Mouse (Mus musculus) liver, adult 10 weeks (tissue): ENCODE results near the gene Gm1123. TPM values are rescaled to one million over a fixed set of nuclear protein-coding genes. Genes with fewer than 3 reads are reported as not detected.

Source experiments
- polyA plus RNA-seq: library from polyadenylated mRNA; stranded (reverse); fragments of 350-450 nt; fragmentation: Illumina TruSeq; extraction: RNeasy Lipid Tissue Mini Kit (QIAGEN cat#74804); gene quantifications from one replicate; pipeline ENCODE4 v1.2.3, GENCODE M21; 2014; ENCODE audit warnings: low read depth, low replicate concordance

The Gm1123 gene
- not detected for polyA plus RNA-seq

DNA sequence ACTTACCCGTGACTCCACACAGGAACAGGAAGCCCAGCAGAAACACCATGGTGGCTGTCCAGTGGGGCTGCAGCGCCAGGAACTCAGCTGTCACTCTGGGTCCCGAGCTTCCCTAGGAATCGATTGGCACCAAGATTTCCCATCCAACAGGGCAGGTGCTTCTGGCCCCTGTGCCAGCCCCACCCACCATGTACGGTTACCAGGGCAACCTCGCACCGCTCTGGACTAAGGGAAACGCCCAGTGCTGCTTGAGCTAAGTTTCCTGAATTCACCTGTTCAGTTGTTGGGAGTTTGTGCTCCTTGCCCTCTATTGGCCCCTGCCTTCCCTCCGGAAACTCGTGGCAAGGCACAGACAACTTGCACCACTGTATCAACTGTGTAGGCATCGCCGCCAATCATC lies at the start of gene Gm1123:
Gene Gm1123, minus strand, starts transcription at position 141 of the 400 bp plus-strand sequence.

DNA sequence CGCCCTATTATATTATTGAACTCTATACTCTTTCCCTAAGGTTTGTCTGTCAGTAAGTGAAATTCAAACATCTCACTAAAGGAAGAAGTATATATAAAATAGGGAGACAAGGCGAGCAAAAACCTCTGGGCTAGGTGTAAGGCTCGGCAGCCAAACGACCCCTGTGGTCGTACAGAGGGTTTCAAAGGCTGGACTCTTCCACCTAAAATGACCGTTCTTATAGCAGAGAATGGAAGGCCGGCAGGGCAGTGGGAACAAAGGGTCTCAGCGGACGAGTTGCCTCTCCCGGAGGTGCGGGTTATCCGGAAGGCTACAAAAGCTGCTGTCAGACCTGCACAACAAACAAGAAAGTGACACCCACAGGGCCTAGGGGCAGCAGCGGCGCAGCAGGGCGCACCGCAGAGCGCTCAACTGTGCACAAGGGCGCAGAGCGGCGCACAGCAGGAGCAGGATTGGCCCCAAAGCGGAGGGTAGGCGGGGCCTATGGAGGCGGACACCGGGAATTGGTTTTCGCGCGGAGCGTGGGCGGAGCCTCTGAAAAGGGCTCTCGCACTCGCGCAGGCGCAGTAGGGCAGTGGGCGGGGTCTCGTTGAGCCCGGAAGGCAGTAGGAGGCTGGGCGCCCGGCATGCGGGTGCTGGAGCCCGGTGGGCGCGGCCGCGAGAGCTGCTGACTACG lies 49.6 kb downstream of the Gm1123 start, which contains the start of gene Faim:
Gene Faim, plus strand, starts transcription at position 574 of the 676 bp plus-strand sequence.

Other genes with a start within 250 kb of the Gm1123 start
- not detected for gene Prr23a1, start 193.2 kb downstream of the Gm1123 start, polyA plus RNA-seq
- not detected for gene Prr23a2, start 179.2 kb downstream of the Gm1123 start, polyA plus RNA-seq
- gene Prr23a3, start 170.9 kb downstream of the Gm1123 start, polyA plus RNA-seq: not detected
- gene 7420426K07Rik, start 132.6 kb downstream of the Gm1123 start, polyA plus RNA-seq: not detected
- not detected for gene Foxl2, start 80.4 kb downstream of the Gm1123 start, polyA plus RNA-seq
- gene Faim, start 49.3 kb downstream of the Gm1123 start, polyA plus RNA-seq: 14.4 TPM
- 6.6 TPM for gene Pik3cb, start 104.9 kb upstream of the Gm1123 start, polyA plus RNA-seq
- gene Faiml, start 201.5 kb upstream of the Gm1123 start, polyA plus RNA-seq: not detected
- gene Cep70, start 207.7 kb upstream of the Gm1123 start, polyA plus RNA-seq: 16.0 TPM